Mouse (Mus musculus) midbrain, postnatal 0 days (tissue): Measurements from ENCODE around the gene Rest. TPM values are rescaled to one million over a fixed set of nuclear protein-coding genes. Genes with fewer than 3 reads are reported as not detected.
"Not testable (repeated sequence)": the region's sequence is repeated elsewhere in the genome, so short reads cannot be mapped to it uniquely, and the experiment has no call there.

Source experiments
- ATAC-seq: fragments of 200-750 bp; cut with Nextera tagmentation; 2 replicates; pipeline ENCODE4 v1.8.0; 2017; ENCODE audit warnings: moderate number of reproducible peaks, mild to moderate bottlenecking, moderate TSS enrichment, moderate library complexity; ENCODE audit not compliant: low FRiP score
- DNase-seq: peaks from one replicate; pipeline ENCODE4 v3.0.0-alpha.2; 2015; ENCODE audit warnings: low spot score
- H3K27ac ChIP-seq: fragments of 300-500 bp; sonication (generic); 2 replicates; pipeline ENCODE4 v1.5.1; 2014; ENCODE audit warnings: low read depth, mild to moderate bottlenecking, low read length, mixed read lengths
- H3K27me3 ChIP-seq: fragments of 300-500 bp; sonication (generic); 2 replicates; pipeline ENCODE4 v1.6.1; 2014; ENCODE audit warnings: low read length, control low read depth, mixed read lengths; ENCODE audit not compliant: insufficient read depth
- H3K36me3 ChIP-seq: fragments of 300-500 bp; sonication (generic); 2 replicates; pipeline ENCODE4 v1.6.1; 2014; ENCODE audit warnings: low read length, control low read depth, mixed read lengths; ENCODE audit not compliant: insufficient read depth
- H3K4me1 ChIP-seq: fragments of 300-500 bp; sonication (generic); 2 replicates; pipeline ENCODE4 v1.6.1; 2014; ENCODE audit warnings: mild to moderate bottlenecking, control low read depth, antibody characterized with exemption, low read length, mixed read lengths; ENCODE audit not compliant: insufficient read depth
- H3K4me2 ChIP-seq: fragments of 300-500 bp; sonication (generic); 2 replicates; pipeline ENCODE4 v1.6.1; 2014; ENCODE audit warnings: low read depth, mild to moderate bottlenecking, low read length, mixed read lengths; ENCODE audit not compliant: poor library complexity, severe bottlenecking
- H3K4me3 ChIP-seq: fragments of 300-500 bp; sonication (generic); 2 replicates; pipeline ENCODE4 v1.5.1; 2014; ENCODE audit warnings: low read depth, mild to moderate bottlenecking, low read length, moderate library complexity
- H3K9ac ChIP-seq: fragments of 300-500 bp; sonication (generic); replicated peaks from 2 replicates; pipeline ENCODE4 v1.6.1; 2014; ENCODE audit warnings: mild to moderate bottlenecking, low read length, moderate library complexity, mixed read lengths; ENCODE audit not compliant: poor library complexity, severe bottlenecking
- H3K9me3 ChIP-seq: fragments of 300-500 bp; sonication (generic); 2 replicates; pipeline ENCODE4 v1.6.1; 2016; ENCODE audit warnings: low read length, control low read depth
- CTCF ChIP-seq: IDR thresholded peaks from 2 replicates; pipeline ENCODE4 v1.5.1; 2016; ENCODE audit warnings: antibody characterized with exemption, mild to moderate bottlenecking
- WGBS: fragments of 180-500 bp; shearing (Covaris S2); extraction: QIAGEN DNeasy Blood & Tissue Kit; methylation state at CpG from one replicate; pipeline ENCODE4 v1.1.7; 2014; 5-methylcytosine and 5-hydroxymethylcytosine counted together
- polyA plus RNA-seq: library from polyadenylated mRNA; unstranded; fragments of >200 nt; fragmentation: Nextera tagmentation; extraction: Ambion mirVana; gene quantifications from 2 replicates; pipeline ENCODE4 v1.2.1, GENCODE M21; 2015
- total RNA-seq: library from RNA; depleted of rRNA; stranded (reverse); fragments of >200 nt; gene quantifications from 2 replicates; pipeline ENCODE4 v1.2.3, GENCODE M21; 2014; rRNA removed

The Rest gene
- total RNA-seq: 6.5 and 7.1 TPM in 2 replicates
- 2.8 TPM in 2 replicates for polyA plus RNA-seq

DNA sequence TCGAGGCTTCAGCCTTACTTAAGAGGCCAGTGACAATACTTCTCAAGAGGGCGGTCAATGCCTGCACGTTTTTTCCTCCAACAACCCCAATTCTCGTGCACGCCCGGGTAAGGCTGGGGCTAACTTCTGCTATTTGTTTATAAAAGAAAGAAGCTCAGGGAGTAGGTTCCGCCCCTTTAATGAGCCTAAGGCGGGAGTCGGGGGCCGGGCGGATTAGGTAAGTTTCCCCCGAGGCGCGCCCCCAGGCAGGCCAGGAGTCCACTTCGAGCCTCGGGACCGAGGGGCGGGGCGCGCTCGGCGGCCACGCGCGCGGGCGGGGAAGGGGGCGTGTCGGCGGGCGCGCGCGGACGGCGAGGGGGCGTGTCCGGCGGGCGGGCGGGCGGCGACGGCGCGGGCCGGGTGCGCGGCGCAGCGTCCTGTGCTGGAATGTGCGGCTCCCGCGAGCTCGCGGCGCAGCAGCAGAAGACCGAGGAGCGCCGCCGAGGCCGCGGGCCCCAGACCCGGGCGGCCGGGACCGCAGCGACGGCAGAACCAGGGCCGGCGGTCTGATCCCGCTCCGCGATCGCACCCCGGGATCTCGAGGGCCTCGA, at the start of gene Rest:
TSS of gene Rest (plus strand) at position 411 of the 590 bp plus-strand sequence.
- H3K27ac ChIP-seq: peak within 1 kb of the TSS; percentile 73
- H3K9me3 ChIP-seq: no peaks in the 10 kb centered on the region
- peak within 1 kb of the TSS; percentile 83 for H3K4me3 ChIP-seq
- WGBS: under 1% methylated on average over 35 of the region's 78 CpGs
- peak; percentile 52 for DNase-seq
- no peak for TF ChIP-seq CTCF
- H3K4me1 ChIP-seq: no peaks in the 10 kb centered on the region
- peak within 1 kb of the TSS; percentile 65 for H3K9ac ChIP-seq
- no peaks in the 10 kb centered on the region for H3K36me3 ChIP-seq
- peak within 1 kb of the TSS; percentile 82 for H3K4me2 ChIP-seq
- no peaks in the 10 kb centered on the region for H3K27me3 ChIP-seq
- peak; percentile 76 for ATAC-seq

- DNase-seq (peak; percentile 92), ATAC-seq (peak; percentile 31; the same call in 1 of the 2 replicates)
- no peak overlapping the region for H3K4me3 ChIP-seq
- peak; percentile 91 for TF ChIP-seq CTCF
- no peaks in the 10 kb centered on the region for H3K36me3 ChIP-seq
- H3K9ac ChIP-seq: no peak overlapping the region
- H3K4me2 ChIP-seq: no peak overlapping the region
- H3K4me1 ChIP-seq: no peaks in the 10 kb centered on the region
- H3K27me3 ChIP-seq: no peaks in the 10 kb centered on the region
- no peaks in the 10 kb centered on the region for H3K9me3 ChIP-seq
- WGBS: 16% methylated on average over 9 of the region's 9 CpGs
- H3K27ac ChIP-seq: no peak overlapping the region
Measured at GRCm38 (mm10) chr5:77217211-77217610, 48.1 kb upstream of the Rest start.

GRCm38 (mm10) chr5:77217724-77218123, 47.6 kb upstream of the Rest start:
- Histone ChIP-seq H3K9ac (no peak overlapping the region), H3K4me1 (no peaks in the 10 kb centered on the region), H3K9me3 (no peaks in the 10 kb centered on the region), H3K4me3 (no peak overlapping the region), H3K36me3 (no peaks in the 10 kb centered on the region), H3K27me3 (no peaks in the 10 kb centered on the region), H3K27ac (no peak overlapping the region), H3K4me2 (no peak overlapping the region)
- no peak for DNase-seq
- peak; percentile 3; the same call in 1 of the 2 replicates for ATAC-seq
- TF ChIP-seq CTCF: no peak
- WGBS: 7% methylated on average over 2 of the region's 2 CpGs

GRCm38 (mm10) chr5:77223043-77223975, 42.0 kb upstream of the Rest start:
- DNase-seq (no peak), ATAC-seq (no peak)
- no peaks in the 10 kb centered on the region for H3K9me3 ChIP-seq
- H3K27ac ChIP-seq: no peak overlapping the region
- no peaks in the 10 kb centered on the region for H3K27me3 ChIP-seq
- H3K36me3 ChIP-seq: no peaks in the 10 kb centered on the region
- H3K4me3 ChIP-seq: no peak overlapping the region
- no peak overlapping the region for H3K9ac ChIP-seq
- WGBS: 73% methylated on average over 11 of the region's 11 CpGs
- no peak overlapping the region for H3K4me2 ChIP-seq
- H3K4me1 ChIP-seq: no peaks in the 10 kb centered on the region
- peak; percentile 56 for TF ChIP-seq CTCF

- no peak overlapping the region for H3K4me2 ChIP-seq
- DNase-seq: peak; percentile 77
- no peak overlapping the region for H3K4me3 ChIP-seq
- 28% methylated on average over 1 of the region's 1 CpGs for WGBS
- TF ChIP-seq CTCF: peak; percentile 75
- ATAC-seq: peak; percentile 65; the same call in 1 of the 2 replicates
- no peaks in the 10 kb centered on the region for H3K4me1 ChIP-seq
- no peaks in the 10 kb centered on the region for H3K9me3 ChIP-seq
- H3K27me3 ChIP-seq: no peaks in the 10 kb centered on the region
- no peaks in the 10 kb centered on the region for H3K36me3 ChIP-seq
- H3K9ac ChIP-seq: no peak overlapping the region
- H3K27ac ChIP-seq: no peak overlapping the region
Measured at GRCm38 (mm10) chr5:77228986-77229385, 36.3 kb upstream of the Rest start.

DNA sequence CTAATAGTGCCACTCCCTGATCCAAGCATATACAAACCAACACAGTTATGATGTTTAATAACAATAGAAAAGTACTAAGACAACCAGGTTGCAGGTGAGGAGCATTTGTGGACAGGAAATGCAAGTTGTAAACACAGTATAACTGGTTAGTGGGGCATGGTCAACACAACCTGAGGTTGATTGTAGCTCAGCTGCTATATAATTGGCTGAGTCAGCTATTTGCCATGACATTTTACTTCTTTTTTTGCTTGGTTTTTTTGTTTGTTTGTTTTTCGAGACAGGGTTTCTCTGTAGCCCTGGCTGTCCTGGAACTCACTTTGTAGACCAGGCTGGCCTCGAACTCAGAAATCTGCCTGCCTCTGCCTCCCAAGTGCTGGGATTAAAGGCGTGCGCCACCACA, 33.4 kb upstream of the Rest start:
- H3K9ac ChIP-seq, H3K4me3 ChIP-seq, H3K4me1 ChIP-seq, H3K4me2 ChIP-seq, ATAC-seq, H3K27ac ChIP-seq, H3K9me3 ChIP-seq, H3K27me3 ChIP-seq, DNase-seq, H3K36me3 ChIP-seq: not testable (repeated sequence)
- 99% methylated on average over 4 of the region's 4 CpGs for WGBS
